Mouse (Mus musculus): Measurements from ENCODE around the gene Syne1.

The Syne1 gene

DNA sequence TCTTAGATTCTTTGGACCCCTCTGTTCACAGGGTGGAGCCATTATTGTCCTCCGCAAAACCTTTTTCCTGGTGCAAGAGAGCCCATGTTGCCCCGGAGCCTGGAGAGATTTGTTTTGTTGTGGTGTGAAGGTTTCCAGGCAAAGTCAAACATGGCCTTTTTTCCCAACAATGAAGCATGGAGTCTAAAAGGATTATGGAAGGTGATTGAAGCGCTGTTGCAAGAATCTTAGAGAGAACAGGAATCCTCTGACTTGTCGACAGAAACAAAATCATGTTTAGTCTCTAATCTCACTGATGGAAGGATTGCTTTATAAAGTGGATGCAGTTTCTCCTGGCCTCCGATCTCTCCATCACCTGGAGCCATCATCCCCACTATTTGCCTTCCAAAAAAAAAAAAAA lies at the start of gene Syne1:
TSS of gene Syne1 (minus strand) at position 101 of the 400 bp plus-strand sequence.
- no peak for DNase-seq (ENCODE audit: low spot score)

DNA sequence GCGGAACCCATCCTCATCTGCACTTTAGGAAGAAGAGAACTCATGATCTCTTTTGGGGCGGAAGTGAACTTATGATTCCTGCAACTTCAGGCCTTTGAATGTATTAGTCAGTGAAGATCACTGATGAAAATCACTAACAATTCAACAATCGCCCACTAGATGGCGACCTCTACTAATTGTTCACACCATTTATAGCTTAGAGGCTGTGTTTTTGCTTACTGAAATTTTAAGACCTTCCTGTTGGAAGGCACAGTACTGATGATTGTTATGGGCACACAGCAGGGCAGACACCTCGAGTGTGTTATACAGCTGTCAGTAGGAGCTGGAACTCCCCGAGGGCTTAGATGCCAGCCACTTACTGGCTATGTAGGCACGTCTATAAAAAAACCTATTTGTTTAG lies 48.8 kb upstream of the Syne1 start:
- DNase-seq (ENCODE audit: low spot score): peak; percentile 83

DNA sequence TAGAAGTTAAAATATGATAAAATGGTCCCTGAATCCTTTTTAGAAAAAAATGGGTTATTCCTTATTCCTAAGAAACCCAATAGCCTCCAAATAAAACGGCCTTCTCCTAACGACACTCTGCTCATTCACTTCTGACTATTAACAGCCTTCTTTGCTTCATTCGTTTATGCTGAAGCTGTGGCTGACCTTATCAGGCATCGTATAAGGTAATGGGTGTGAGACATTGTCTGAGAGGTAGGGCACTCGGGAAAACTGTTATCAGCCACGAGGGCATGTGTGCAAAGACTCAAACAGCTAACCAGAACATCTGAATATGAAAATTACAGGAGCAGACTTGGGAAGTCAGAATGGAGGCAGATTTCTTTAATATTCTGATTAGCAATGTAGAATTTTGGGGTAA lies 45.3 kb upstream of the Syne1 start:
- DNase-seq (ENCODE audit: low spot score): no peak

DNA sequence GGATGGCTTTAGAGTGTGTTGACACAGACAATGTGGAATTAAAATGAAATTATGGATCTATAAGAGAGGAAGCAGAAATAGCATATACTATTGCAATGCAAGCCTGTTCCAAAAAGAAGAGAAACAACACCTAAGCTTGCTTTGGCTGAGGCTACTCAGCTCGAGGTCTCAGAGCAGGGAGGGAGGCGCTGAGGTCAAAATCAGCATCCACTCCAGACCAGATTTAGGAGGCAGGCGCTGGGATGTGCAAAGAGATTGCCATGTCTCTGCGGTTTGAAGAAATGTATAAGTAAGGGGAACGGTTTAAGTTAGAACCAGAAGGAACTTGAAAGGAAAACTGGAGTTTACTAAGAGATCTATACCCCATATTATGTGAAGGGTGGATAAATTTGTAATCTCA lies 43.2 kb upstream of the Syne1 start:
- no peak for DNase-seq (ENCODE audit: low spot score)

DNA sequence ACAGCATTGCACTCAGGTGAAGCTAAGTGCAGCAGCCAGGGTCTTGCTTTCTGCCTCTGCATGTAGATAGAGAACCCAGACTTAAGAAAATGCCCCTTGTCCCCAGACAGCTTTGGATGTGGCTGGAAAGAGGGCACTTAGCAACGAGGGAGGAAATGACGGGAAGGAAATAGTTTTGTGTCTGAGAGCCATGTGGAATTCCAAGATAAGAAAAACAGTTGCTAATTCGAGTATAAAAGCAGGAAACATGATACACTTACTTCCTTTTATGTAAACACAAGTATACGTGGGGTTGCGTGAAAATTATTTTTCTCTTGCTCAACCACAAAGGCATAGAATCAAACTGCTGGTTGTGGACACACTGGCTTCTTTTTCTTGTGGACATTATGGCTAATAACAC lies 42.2 kb upstream of the Syne1 start, which contains the start of gene Myct1:
TSS of gene Myct1 (plus strand) at position 312 of the 400 bp plus-strand sequence.
- DNase-seq (ENCODE audit: low spot score): no peak

DNA sequence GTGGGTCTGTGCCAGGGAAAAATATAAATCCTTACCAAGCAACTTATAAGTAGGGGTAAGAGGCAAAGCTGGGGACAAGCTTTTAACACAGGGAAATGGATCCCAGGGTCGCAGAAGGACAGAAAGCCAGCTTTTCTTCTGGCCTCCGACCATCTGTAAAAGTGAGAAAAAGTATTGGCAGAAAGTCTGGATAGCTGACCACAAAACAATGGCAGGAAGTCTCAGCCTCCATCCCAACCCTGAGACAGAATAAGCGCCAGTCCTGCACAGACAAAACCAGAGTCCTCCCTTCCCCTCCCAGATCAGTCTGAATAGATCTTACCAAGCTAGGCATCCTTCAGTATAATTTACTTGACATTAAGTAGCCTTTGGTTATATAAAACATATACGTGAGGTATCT lies 40.7 kb upstream of the Syne1 start:
- no peak for DNase-seq (ENCODE audit: low spot score)

DNA sequence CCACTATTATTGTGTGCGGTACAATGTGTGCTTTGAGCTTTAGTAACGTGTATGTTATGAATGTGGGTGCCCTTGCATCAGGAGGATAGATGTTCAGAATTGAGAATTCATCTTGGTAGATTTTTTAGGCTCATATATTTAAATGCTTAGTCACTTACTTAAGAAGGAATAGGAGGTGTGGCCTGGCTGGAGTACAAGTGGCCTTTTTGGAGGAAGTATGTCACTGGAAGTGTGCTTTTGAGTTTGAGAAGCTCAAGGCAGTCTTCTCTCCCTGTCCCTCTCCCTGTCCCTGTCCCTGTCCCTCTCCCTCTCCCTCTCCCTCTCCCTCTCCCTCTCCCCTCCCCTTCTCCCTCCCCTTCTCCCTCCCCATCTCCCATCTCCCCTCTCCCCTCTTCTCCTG lies 39.8 kb upstream of the Syne1 start:
- DNase-seq (ENCODE audit: low spot score): no peak

DNA sequence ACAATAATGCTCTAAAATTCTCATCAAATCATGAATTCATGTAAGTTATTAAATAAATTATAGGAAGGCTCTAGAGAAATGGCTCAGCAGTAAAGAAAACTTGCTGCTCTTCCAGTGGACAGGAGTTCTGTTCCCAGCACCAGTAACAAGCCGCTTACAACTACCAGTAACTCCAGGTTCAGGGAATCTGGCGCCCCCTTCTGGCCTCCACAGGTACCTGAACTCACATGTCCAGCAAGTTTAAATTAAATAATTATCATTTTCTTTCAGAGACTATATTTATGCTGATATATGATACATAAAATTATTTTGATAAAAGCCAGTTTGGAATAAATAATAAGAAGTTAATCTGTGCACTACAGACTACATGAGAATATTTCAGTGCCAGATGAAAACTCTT lies 22.0 kb upstream of the Syne1 start:
- no peak for DNase-seq (ENCODE audit: low spot score)

DNA sequence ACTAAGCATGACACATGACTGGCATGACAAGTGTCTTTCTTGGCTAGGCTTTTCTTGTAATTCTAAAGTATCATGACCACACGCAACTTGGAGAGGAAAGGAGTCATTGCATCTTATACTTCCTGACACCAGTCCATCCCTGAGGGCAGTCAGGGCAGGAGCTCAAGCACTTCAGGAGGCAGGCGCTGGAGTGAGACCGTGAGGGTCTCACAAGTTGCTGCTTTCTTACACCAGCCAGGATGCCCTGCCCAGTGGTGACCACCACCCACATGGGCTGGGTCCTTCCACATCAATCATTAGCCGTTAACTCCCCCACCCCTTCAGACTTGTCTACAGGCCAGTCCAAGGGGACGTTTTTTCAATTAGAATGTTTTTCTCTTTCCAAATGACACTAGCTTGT lies 20.1 kb upstream of the Syne1 start:
- no peak for DNase-seq (ENCODE audit: low spot score)

DNA sequence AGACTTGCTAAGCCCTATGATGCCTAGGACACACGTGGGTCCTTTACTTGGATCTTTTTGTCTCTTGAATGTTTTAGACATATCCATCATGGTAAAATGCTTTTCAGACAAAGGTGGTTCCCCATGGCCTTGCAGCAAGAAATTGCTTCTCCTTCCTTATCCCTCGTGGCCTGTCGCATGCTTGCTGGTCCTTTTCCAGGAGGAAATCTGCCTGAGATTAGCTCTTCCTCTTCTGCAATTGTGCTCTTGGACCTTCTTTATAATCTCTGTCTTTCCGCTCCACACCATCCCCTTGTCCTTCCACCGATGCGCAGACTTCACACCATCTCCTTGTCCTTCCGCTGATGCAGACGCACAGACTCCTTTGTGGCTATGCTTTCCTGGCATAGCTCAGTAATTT lies 18.8 kb upstream of the Syne1 start:
- no peak for DNase-seq (ENCODE audit: low spot score)

DNA sequence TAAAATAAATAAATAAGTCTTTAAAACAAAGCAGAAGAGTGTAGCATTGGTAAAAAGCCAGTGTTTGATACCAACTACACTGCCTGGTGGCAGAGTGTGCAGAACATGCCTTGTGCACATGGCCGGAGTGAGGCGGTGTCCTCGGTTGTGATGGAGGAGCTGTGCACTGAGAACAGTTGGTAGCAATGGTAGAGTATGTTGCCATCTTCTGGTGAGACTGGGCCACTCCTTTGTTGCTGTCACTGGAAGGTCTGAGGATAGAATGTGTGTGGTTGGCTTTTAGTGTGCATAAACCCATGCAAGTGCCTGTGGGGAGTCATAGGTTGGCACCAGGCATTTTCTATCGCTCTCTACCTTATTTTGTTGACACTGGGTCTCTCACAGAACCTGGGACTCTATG lies 17.7 kb upstream of the Syne1 start:
- DNase-seq (ENCODE audit: low spot score): no peak

DNA sequence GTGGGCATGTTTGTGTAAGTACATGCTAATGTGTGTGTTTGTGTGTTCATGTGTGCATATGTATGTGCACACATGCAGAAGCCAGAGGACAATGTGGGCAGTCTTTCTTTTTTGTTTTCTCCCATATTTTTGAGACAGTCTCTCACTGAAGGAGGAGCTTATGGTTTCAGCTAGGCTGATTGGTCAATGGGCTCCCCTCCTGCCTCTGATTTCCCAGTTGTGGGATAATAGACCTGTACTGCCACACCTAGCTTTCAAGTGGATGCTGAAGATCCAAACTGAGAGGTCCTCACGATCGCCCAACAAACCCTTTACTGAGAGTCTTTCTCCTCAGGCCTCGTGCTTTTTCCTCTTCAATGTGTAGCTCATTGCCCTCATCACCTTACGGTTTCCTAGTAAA lies 10.4 kb upstream of the Syne1 start:
- DNase-seq (ENCODE audit: low spot score): no peak

DNA sequence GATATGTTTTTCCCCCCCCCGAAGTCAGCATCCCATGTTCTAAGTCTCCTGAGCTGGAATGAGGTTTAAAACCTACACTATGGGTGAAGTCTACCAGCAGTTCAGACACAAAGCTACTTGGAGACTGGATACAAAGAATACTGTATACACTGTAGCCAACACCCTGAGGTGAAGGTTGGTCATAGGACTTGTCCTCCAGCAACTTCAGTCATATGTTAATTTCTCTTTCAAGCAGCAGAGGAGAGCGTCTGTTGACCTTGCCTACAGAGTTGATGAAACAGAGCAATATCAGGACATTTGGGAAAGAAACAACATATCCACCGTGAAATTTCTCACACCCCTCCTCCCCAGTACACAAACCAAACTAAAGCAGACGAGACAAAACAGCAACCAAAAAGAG lies 9.2 kb upstream of the Syne1 start:
- no peak for DNase-seq (ENCODE audit: low spot score)

DNA sequence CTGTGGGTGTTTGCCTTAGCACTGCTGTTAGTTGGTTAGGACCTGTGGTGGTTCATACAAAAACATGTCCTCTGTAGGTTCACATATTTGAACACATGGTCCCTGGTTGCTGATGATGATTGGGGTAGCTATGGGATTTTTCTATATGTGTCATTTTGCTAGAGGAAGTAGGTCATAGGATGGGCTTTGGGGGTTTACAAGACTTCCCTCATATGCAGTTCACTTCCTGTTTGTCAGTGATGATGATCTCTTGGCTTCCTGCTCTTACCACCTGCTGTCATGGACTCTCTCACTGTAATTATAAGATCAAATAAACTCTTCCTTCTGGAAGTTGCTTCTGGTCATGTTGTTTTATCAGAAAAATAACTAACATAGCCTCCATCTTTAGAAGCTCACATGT lies 7.5 kb upstream of the Syne1 start:
- no peak for DNase-seq (ENCODE audit: low spot score)

DNA sequence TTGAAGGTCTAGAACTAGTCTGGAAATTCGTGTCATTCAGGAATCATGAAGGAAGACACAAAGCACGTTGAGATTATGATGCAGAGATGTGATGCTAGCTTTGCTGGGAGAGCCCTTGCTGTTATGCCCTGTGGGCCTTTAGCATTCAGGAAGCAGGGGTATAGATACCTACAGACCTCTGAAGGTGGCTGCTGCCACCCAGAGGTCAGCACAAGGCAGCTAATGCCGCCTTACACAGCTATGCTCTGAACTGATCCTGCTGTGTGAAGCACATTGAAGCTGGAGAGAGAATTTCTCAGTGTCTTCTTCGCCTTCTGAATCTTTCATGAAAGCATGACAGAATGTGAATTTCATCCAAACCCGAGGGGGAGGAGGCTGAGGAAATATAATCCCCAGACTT lies 3.7 kb upstream of the Syne1 start:
- peak; percentile 3 for DNase-seq (ENCODE audit: low spot score)

DNA sequence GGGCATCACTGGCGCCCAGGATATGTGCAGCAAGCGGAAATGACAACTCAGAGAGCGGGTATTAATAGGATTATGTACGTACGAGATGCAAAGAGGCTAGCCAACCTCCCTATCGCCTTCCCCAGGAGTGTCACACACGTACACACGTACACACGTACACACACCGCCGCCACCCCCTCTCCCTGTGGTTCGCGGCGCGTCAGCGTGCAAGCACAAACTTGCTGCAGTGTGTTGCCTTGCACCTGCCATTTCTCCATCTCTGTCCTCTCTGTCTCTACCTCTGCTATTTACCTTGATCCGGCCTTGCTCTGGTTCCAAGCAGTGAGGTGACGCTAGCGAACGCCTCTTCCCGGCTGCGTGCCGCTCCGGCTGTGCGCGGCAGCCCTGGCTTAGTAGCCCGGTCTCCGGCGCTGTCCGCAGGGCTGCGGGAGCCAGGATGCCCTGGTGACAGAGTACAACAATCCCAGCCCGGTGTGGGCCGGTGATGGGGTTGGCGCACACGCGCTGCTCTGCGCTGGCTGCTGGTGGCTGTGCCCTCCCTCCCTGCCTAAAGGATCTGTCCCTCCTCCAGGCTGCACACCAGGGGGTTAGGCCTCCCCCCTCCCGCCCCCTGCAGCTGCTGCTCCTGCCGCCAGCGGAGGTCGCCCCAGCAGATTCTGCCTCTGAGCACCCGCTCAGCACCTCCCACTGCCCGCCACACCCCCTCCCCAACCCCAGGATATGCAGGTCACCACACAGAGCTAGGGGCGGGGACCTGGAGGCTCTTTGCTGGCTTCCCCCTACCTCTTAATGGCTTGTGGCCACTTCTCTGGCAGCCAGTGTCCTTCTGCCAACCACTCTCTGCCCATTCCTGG lies 887 bp downstream of the Syne1 start:
- no peak for DNase-seq (ENCODE audit: low spot score)

DNA sequence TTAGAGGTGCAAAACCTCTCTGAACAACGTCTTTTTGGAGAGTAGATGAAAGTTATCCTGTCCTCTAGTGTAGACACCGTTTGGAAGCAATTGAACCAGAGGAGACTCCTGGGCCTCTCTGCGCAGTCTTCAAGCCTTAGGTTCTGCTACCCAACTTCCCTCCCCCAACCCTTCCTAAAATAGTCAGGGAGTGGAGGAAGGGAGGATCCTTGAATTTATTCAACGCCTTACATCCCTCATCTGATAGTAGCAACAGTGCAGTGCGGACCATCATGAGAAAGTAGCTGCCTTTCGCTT lies 1.5 kb downstream of the Syne1 start:
- no peak for DNase-seq (ENCODE audit: low spot score)

DNA sequence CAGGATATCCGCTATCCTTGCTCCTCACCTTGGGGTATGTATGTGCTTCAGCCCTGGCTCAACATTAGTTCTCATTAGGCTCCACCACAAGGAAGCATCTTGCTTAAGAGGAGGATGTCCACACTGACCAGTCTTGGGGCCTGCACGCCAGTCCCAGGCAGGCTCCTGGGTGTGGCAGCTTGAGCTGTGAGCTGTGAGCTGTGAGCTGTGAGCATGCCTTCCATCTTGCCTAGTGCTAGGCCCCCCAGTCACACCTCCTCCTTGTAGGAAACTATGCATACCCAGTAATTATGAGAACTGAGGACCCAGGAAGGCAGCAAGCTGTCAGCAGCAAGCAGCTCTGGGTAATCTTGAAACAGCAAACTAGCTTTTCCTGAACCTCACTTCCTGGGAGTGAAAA lies 2.6 kb downstream of the Syne1 start:
- DNase-seq (ENCODE audit: low spot score): no peak

DNA sequence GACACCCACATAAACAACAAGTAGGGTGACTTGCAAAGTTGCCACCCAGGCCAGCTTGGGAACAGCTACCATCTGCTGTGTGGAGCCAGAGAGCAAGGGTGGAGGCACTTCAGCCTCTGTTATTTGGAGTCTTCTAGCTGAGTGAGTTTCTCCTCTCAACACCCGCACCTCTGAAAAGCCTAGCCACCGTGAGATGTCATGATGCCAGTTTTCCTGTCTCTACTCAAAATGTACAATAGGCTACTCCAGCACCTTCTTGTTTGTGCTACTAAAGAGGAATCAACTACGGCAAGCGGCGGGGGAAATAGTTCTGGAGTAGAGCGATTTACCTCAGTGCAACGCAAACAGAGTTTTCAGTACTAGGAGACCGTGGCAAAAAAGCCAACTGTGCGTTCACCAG lies 3.5 kb downstream of the Syne1 start:
- no peak for DNase-seq (ENCODE audit: low spot score)

DNA sequence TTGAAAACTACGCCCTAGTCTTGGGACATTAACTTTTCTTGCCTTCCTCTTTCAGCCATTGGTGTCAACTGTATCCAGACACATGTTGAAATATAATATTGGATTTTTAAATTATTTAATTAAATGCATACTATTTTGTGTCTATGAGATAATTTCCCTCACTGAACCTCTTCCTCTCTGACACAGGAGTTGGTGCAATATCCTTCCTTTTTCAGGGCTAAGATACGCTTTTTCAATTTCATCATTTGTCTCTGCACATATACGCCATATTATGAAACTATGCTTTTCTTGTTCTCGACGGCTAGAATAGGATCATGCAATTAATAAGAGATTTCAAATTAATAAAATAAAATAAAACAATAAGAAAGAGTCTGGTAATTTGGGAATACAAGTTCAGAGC lies 4.9 kb downstream of the Syne1 start:
- DNase-seq (ENCODE audit: low spot score): no peak

DNA sequence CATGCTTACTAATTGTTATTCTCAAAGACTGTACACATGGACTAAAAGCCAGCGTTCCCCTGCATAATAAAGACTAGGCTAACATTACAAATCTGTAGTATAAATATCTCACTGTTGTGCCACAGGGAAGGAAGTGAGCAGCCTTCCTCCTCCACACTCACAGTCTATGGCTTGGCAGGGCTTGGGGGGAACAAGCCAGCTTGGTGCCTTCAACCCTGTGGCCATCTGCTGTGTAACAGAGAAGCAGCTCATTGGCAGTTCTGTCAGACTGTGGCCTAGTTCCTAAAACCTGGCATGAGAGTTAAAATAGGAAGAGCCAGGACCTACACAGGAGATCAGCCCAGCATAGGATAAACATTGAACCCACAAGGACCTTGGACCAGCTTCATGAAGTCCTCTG lies 23.0 kb downstream of the Syne1 start:
- DNase-seq (ENCODE audit: low spot score): peak; percentile 7

DNA sequence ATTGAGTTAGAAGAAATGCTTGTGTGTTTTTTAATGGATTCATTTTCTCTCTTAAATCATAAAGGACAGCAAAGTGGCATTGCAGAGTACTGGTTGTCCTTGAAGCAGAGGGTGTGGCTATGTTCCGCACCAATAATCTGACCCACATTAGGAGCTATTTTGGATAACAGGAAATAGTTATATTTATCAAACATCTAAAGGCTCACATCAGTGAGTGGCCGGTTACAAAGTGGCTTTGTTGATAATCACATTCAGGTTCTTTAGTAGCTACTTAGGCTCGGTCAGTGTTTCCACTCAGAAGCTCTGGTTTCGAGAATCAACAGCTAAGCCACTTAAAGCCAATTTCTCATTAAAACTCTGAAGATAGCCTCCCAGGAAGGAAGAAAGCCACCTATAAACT lies 23.6 kb downstream of the Syne1 start:
- DNase-seq (ENCODE audit: low spot score): no peak

DNA sequence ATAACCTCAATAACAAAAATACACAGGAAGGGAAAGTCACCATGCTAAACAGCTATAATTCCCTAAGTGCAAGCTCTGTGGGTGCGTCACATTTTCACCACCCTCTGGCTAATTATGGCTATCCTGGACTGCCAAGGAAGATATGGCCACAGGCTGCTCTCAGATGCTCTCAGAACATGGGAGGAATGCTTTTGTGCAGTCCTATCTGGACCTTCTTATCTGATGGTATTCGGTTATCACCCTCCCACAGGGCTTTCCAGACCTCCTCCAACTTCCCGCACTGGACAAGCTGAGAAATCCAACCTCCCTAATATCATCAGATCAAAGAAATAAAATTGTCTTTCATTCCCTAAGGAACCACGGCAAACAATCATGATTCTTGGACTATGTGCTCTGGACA lies 28.4 kb downstream of the Syne1 start:
- no peak for DNase-seq (ENCODE audit: low spot score)

DNA sequence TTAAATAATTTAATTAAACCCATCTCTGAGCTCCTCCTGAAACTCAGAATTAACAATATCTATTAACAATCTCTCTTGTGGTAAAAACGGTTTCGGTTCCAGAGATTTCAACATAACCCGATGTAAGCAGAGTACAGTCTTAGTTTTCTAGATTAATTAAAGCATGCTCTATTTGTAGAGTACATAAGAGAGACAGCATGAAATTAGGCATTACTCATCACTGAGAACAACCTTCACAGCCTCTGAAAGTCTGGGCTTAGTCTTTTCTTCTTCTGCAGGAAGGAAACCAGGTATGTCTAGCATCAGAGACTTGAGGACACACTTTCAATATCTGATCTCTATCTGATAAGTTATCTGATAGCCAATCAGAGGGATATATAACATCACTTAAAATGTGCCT lies 29.0 kb downstream of the Syne1 start:
- no peak for DNase-seq (ENCODE audit: low spot score)

DNA sequence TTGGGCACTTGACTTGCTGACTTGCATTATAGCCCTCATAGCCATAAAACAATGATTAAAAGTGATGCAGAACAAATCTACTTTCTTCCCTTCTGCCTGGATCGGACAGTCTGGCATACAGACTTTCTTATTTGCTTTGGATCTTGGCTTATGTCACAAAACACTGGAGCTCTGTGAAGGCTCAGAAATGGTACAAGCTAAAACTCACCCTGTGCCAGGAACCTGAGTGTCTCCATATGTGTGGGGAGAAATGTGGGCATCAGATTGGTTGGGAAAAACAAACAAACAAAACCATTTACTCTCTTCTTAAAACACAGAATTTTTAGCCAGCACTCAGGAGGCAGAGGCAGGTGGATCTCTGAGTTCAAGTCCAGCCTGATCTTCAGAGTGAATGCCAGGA lies 30.6 kb downstream of the Syne1 start:
- DNase-seq (ENCODE audit: low spot score): no peak

Data from adipocyte (in vitro differentiated cells).